Mouse (Mus musculus): ENCODE measurements around the gene Oxct1. TPM values are rescaled to one million over a fixed set of nuclear protein-coding genes. Genes with fewer than 3 reads are reported as not detected.

The Oxct1 gene
- total RNA-seq, 4 experiments from 2014 or later = 282 to 322 (median 293) TPM

DNA sequence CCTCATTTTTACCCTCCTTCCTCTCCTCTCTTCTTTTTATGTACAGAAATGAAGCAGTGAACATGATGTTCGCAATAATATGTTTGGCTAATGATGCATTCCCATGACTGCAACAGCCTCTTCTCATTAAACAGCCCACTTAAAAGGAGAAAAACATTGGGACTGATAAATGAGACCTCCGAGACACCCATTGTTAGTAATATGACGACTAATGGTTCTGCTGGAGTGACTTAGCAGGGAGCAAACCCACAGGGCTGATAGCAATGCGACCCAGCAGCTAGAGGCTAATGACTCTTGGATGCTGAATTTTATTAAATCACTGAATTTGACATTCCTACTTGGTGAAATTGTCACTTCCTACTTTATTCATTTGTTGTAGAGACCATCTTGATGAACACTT, 79.3 kb downstream of the Oxct1 start:
- DNase-seq (ENCODE audit: low spot score in 2 of 2) = no peak

DNA sequence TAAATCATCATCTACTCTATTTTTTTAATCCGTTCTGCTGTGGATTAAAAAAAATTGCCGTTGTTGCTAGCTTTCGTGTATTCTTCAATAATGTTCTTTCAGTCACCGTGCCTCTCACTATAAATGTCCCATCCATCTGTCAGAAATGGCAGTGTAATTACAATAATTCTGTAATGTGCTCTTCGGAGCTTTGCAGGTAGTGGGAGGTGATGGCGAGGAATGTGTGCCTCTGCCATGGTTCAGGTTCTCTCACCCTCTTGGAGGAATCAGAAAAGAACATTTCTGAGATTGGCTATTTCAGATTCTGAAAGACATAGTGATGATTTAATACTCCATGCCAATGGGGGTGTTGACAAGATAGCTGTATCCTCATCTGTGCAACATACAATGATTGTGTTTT, 93.8 kb downstream of the Oxct1 start:
- DNase-seq (ENCODE audit: low spot score in 2 of 2) = no peak

DNA sequence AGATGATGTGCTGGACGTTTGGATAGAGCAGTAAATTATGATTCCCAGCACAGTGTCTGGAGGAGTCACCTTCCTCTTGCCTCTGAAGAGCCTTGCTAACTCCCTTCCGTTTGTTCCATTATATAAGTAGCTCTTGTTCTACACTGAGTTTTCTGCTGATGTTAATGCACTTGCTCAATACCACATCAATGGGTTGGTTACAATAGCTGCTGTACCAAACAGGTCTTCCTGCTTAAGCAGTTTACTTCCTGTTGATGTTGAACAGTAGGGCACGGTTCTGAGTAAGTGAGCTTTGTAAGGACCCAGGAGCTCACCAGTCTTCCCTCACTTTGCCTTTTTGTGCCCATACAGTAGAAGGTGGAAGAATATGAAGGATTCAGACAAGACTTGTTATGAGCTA, 98.5 kb downstream of the Oxct1 start:
- no peak for DNase-seq (ENCODE audit: low spot score in 2 of 2)

GRCm38 (mm10) chr15:4138524-4138923, 112.3 kb downstream of the Oxct1 start:
- no peak for DNase-seq (ENCODE audit: low spot score in 2 of 2)

- DNase-seq (ENCODE audit: low spot score in 2 of 2) = peak in 1 of 2 experiments; percentile 61
Observed at GRCm38 (mm10) chr15:4139516-4139915, 113.3 kb downstream of the Oxct1 start.

GRCm38 (mm10) chr15:4145352-4145751, 119.2 kb downstream of the Oxct1 start:
- no peak for DNase-seq (ENCODE audit: low spot score in 2 of 2)

DNA sequence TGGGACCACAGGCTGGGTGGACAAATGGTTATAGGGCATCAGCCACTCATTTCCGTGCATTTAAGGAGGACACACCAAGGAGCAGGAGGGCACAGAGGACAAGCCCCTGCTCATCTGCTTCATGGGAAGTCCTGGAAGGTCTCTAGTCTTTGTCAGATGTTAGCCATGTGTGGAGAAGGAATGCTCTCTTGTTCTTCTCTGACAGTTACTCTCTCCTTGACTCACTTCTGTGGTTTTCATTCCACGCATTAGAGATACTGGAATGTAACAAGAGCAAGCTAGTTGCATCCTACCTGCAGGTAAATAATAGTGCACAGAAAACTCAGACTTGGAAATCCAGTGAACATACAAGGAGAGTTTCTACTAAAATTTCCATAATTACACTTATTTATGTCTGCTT, 121.5 kb downstream of the Oxct1 start:
- no peak for DNase-seq (ENCODE audit: low spot score in 2 of 2)

DNA sequence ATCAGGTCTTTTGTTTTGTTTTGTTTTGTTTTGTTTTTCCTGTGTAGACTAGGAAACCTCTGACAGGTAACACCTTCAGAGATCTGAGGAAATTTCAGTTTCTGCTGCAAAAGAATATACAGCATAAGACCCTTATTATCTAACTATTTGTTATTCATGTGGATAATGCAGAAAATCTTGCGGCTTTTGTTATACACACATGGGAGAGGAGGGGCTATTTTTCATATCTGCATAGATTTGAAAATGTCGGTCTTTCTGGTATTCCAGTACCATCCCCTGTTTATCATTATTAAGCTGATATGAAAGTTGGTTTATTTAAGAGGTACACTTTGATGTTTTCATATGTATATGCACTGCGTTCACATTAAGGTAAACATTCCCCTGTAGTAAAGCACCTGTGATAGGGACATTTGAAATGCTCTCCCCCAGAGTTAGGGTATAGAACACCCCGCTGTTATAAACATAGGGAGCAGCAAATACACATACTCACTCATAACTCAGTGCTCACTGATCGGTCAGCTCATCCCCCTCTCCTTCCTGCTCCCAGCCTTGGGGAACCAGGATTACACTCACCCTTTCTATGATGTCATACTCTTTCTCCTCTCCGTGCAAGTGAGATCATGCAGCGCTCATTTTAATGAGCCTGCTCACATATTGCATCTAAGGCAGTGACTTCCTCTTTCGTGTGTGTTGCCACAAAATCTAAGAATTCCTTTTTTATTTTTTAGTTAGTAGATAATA, 122.6 kb downstream of the Oxct1 start:
- DNase-seq (ENCODE audit: low spot score in 2 of 2) = no peak

GRCm38 (mm10) chr15:4154646-4155045, 128.5 kb downstream of the Oxct1 start:
- DNase-seq (ENCODE audit: low spot score in 2 of 2) = no peak

- no peak for DNase-seq (ENCODE audit: low spot score in 2 of 2)
Observed at GRCm38 (mm10) chr15:4167946-4168345, 141.8 kb downstream of the Oxct1 start.

DNA sequence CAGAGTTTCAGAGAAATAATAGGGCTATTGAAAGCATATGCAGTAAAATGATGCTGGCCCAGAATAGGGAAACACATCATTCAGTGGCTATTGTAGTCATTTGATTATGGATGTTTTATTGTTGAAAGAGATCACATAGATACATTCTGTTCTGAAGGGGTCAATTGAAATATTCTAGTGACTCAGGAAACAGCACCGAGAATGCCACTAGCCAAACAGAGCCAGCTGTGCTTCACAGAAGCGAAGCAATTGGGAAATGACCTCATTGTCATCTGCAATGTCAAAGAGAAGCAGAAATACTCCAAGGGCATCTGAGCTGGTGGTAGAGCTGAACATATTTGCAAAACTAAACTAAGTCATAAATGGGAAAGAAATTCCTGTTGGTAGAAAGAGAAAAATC, 145.4 kb downstream of the Oxct1 start:
- DNase-seq (ENCODE audit: low spot score in 2 of 2) = no peak

GRCm38 (mm10) chr15:4197913-4198312, 171.7 kb downstream of the Oxct1 start:
- DNase-seq (ENCODE audit: low spot score in 2 of 2) = no peak

Other genes with a start within 250 kb of the Oxct1 start
- 10 to 100 TPM in 1 of 4 experiments, 1 to 10 TPM in 3; 7.3 to 10.2 (median 7.7) TPM for gene Fbxo4, start 46.8 kb upstream of the Oxct1 start, total RNA-seq (2022)
- gene AW549877, start 30.6 kb upstream of the Oxct1 start, total RNA-seq (2022) = 10 to 100 TPM; 46.7 to 55.6 (median 48.4) TPM

Data from left cerebral cortex, adult 8-10 months (tissue).